Mouse (Mus musculus): ENCODE data around the gene Panx2. TPM values are rescaled to one million over a fixed set of nuclear protein-coding genes. Genes with fewer than 3 reads are reported as not detected.
A peak's percentile ranks its signal among the peaks of the same experiment; 100 is the strongest.

Panx2 gene
- polyA plus RNA-seq, 1 experiment from 2014 or later, result 0.40 TPM

- peaks cover 29% of the 10 kb centered on the region for H3K27me3 ChIP-seq (ENCODE audit: control insufficient read depth, insufficient read depth, low read length)
- H3K27ac ChIP-seq (ENCODE audit: low read length), result no peak overlapping the region
- peaks cover 13% of the 10 kb centered on the region for H3K4me1 ChIP-seq (ENCODE audit: control insufficient read depth, insufficient read depth, low read length)
- H3K4me2 ChIP-seq (ENCODE audit: low read depth, low read length), result no peak overlapping the region
- H3K4me3 ChIP-seq (replicated peaks; ENCODE audit: low read length), result no peak overlapping the region
- peak; percentile 41; the same call in 1 of the 2 replicates for ATAC-seq (ENCODE audit: insufficient read depth, low FRiP score)
- no peak overlapping the region for H3K9ac ChIP-seq (ENCODE audit: low read length)
- H3K9me3 ChIP-seq (replicated peaks; ENCODE audit: control insufficient read depth, low read length), result no peaks in the 10 kb centered on the region
- no peaks in the 10 kb centered on the region for H3K36me3 ChIP-seq (ENCODE audit: control insufficient read depth, insufficient read depth, low read length)
- WGBS, result 59% methylated on average over 24 of the region's 24 CpGs
Measured at GRCm38 (mm10) chr15:89070606-89071005, 11.1 kb downstream of the Panx2 start.

GRCm38 (mm10) chr15:89073993-89074603, 14.6 kb downstream of the Panx2 start:
- 70% methylated on average over 10 of the region's 10 CpGs for WGBS

GRCm38 (mm10) chr15:89074613-89075477, 15.3 kb downstream of the Panx2 start, which contains the start of gene Trabd:
Gene Trabd (plus strand): TSS chr15:89075124.
- WGBS, result 22% methylated on average over 11 of the region's 11 CpGs

More at GRCm38 (mm10) chr15:89073993-89074603, 14.6 kb downstream of the Panx2 start:
- no peak for ATAC-seq (ENCODE audit: insufficient read depth, low FRiP score)
- Histone ChIP-seq H3K4me2 (ENCODE audit: low read depth, low read length) (no peak overlapping the region), H3K9ac (ENCODE audit: low read length) (peak overlapping the region; percentile 95; the same call in 1 of the 2 replicates), H3K9me3 (replicated peaks; ENCODE audit: control insufficient read depth, low read length) (no peaks in the 10 kb centered on the region), H3K4me3 (replicated peaks; ENCODE audit: low read length) (no peak overlapping the region), H3K27me3 (ENCODE audit: control insufficient read depth, insufficient read depth, low read length) (no peaks in the 10 kb centered on the region; the same call in 1 of the 2 replicates), H3K4me1 (ENCODE audit: control insufficient read depth, insufficient read depth, low read length) (peaks cover 36% of the 10 kb centered on the region), H3K27ac (ENCODE audit: low read length) (no peak overlapping the region), H3K36me3 (ENCODE audit: control insufficient read depth, insufficient read depth, low read length) (no peaks in the 10 kb centered on the region)

GRCm38 (mm10) chr15:89075478-89076147, 16.1 kb downstream of the Panx2 start:
- peak; percentile 93 for ATAC-seq (ENCODE audit: insufficient read depth, low FRiP score)
- H3K36me3 ChIP-seq (ENCODE audit: control insufficient read depth, insufficient read depth, low read length), result no peaks in the 10 kb centered on the region
- no peaks in the 10 kb centered on the region for H3K27me3 ChIP-seq (ENCODE audit: control insufficient read depth, insufficient read depth, low read length)
- peak overlapping the region; percentile 84 for H3K4me3 ChIP-seq (replicated peaks; ENCODE audit: low read length)
- H3K27ac ChIP-seq (ENCODE audit: low read length), result peak overlapping the region; percentile 90
- under 1% methylated on average over 35 of the region's 59 CpGs for WGBS
- peak overlapping the region; percentile 95 for H3K9ac ChIP-seq (ENCODE audit: low read length)
- peak overlapping the region; percentile 66 for H3K4me2 ChIP-seq (ENCODE audit: low read depth, low read length)
- H3K4me1 ChIP-seq (ENCODE audit: control insufficient read depth, insufficient read depth, low read length), result peaks cover 35% of the 10 kb centered on the region
- no peaks in the 10 kb centered on the region for H3K9me3 ChIP-seq (replicated peaks; ENCODE audit: control insufficient read depth, low read length)

More at GRCm38 (mm10) chr15:89074613-89075477, 15.3 kb downstream of the Panx2 start, which contains the start of gene Trabd:
- Histone ChIP-seq H3K36me3 (ENCODE audit: control insufficient read depth, insufficient read depth, low read length) (no peaks in the 10 kb centered on the region), H3K9me3 (replicated peaks; ENCODE audit: control insufficient read depth, low read length) (no peaks in the 10 kb centered on the region), H3K4me3 (replicated peaks; ENCODE audit: low read length) (peak within 1 kb of the TSS; percentile 84), H3K4me2 (ENCODE audit: low read depth, low read length) (peak within 1 kb of the TSS; percentile 66), H3K4me1 (ENCODE audit: control insufficient read depth, insufficient read depth, low read length) (peaks cover 36% of the 10 kb centered on the region), H3K27ac (ENCODE audit: low read length) (peak within 1 kb of the TSS; percentile 90), H3K27me3 (ENCODE audit: control insufficient read depth, insufficient read depth, low read length) (no peaks in the 10 kb centered on the region), H3K9ac (ENCODE audit: low read length) (peak within 1 kb of the TSS; percentile 95)
- no peak for ATAC-seq (ENCODE audit: insufficient read depth, low FRiP score)

GRCm38 (mm10) chr15:89076156-89076731, 16.7 kb downstream of the Panx2 start:
- ATAC-seq (ENCODE audit: insufficient read depth, low FRiP score), result peak; percentile 4; the same call in 1 of the 2 replicates

GRCm38 (mm10) chr15:89078208-89078836, 18.8 kb downstream of the Panx2 start:
- 0 out of 2 replicates have a peak, but pooled peaks have one; percentile 12 for ATAC-seq (ENCODE audit: insufficient read depth, low FRiP score)
- peak overlapping the region; percentile 66 for H3K4me2 ChIP-seq (ENCODE audit: low read depth, low read length)
- no peaks in the 10 kb centered on the region for H3K27me3 ChIP-seq (ENCODE audit: control insufficient read depth, insufficient read depth, low read length)
- peak overlapping the region; percentile 17 for H3K9ac ChIP-seq (ENCODE audit: low read length)
- 0 out of 2 replicates have a peak, but pooled peaks cover 9% of the 10 kb centered on the region for H3K36me3 ChIP-seq (ENCODE audit: control insufficient read depth, insufficient read depth, low read length)
- H3K27ac ChIP-seq (ENCODE audit: low read length), result peak overlapping the region; percentile 59
- peaks cover 32% of the 10 kb centered on the region for H3K4me1 ChIP-seq (ENCODE audit: control insufficient read depth, insufficient read depth, low read length)
- H3K9me3 ChIP-seq (replicated peaks; ENCODE audit: control insufficient read depth, low read length), result no peaks in the 10 kb centered on the region
- WGBS, result 47% methylated on average over 9 of the region's 9 CpGs
- peak overlapping the region; percentile 84 for H3K4me3 ChIP-seq (replicated peaks; ENCODE audit: low read length)

More at GRCm38 (mm10) chr15:89076156-89076731, 16.7 kb downstream of the Panx2 start:
- H3K27me3 ChIP-seq (ENCODE audit: control insufficient read depth, insufficient read depth, low read length), result no peaks in the 10 kb centered on the region
- no peaks in the 10 kb centered on the region for H3K36me3 ChIP-seq (ENCODE audit: control insufficient read depth, insufficient read depth, low read length)
- no peaks in the 10 kb centered on the region for H3K9me3 ChIP-seq (replicated peaks; ENCODE audit: control insufficient read depth, low read length)
- peak overlapping the region; percentile 95 for H3K9ac ChIP-seq (ENCODE audit: low read length)
- H3K4me2 ChIP-seq (ENCODE audit: low read depth, low read length), result peak overlapping the region; percentile 66
- H3K4me1 ChIP-seq (ENCODE audit: control insufficient read depth, insufficient read depth, low read length), result peaks cover 32% of the 10 kb centered on the region
- H3K4me3 ChIP-seq (replicated peaks; ENCODE audit: low read length), result peak overlapping the region; percentile 84
- peak overlapping the region; percentile 90 for H3K27ac ChIP-seq (ENCODE audit: low read length)
- WGBS, result under 1% methylated on average over 34 of the region's 39 CpGs

- no peak for ATAC-seq (ENCODE audit: insufficient read depth, low FRiP score)
Measured at GRCm38 (mm10) chr15:89083906-89084305, 24.4 kb downstream of the Panx2 start.

GRCm38 (mm10) chr15:89084826-89085225, 25.3 kb downstream of the Panx2 start:
- H3K9me3 ChIP-seq (replicated peaks; ENCODE audit: control insufficient read depth, low read length), result no peaks in the 10 kb centered on the region
- H3K4me2 ChIP-seq (ENCODE audit: low read depth, low read length), result no peak overlapping the region
- H3K4me1 ChIP-seq (ENCODE audit: control insufficient read depth, insufficient read depth, low read length), result peaks cover 5% of the 10 kb centered on the region
- H3K27me3 ChIP-seq (ENCODE audit: control insufficient read depth, insufficient read depth, low read length), result no peaks in the 10 kb centered on the region
- H3K36me3 ChIP-seq (ENCODE audit: control insufficient read depth, insufficient read depth, low read length), result peaks cover 13% of the 10 kb centered on the region; the same call in 1 of the 2 replicates
- no peak overlapping the region for H3K4me3 ChIP-seq (replicated peaks; ENCODE audit: low read length)
- no peak overlapping the region for H3K9ac ChIP-seq (ENCODE audit: low read length)
- 84% methylated on average over 2 of the region's 2 CpGs for WGBS
- no peak for ATAC-seq (ENCODE audit: insufficient read depth, low FRiP score)
- no peak overlapping the region for H3K27ac ChIP-seq (ENCODE audit: low read length)

More at GRCm38 (mm10) chr15:89083906-89084305, 24.4 kb downstream of the Panx2 start:
- peaks cover 5% of the 10 kb centered on the region for H3K4me1 ChIP-seq (ENCODE audit: control insufficient read depth, insufficient read depth, low read length)
- no peak overlapping the region for H3K9ac ChIP-seq (ENCODE audit: low read length)
- WGBS, result 90% methylated on average over 1 of the region's 1 CpGs
- no peak overlapping the region for H3K27ac ChIP-seq (ENCODE audit: low read length)
- H3K27me3 ChIP-seq (ENCODE audit: control insufficient read depth, insufficient read depth, low read length), result no peaks in the 10 kb centered on the region
- no peaks in the 10 kb centered on the region for H3K9me3 ChIP-seq (replicated peaks; ENCODE audit: control insufficient read depth, low read length)
- H3K4me2 ChIP-seq (ENCODE audit: low read depth, low read length), result no peak overlapping the region
- H3K4me3 ChIP-seq (replicated peaks; ENCODE audit: low read length), result no peak overlapping the region
- H3K36me3 ChIP-seq (ENCODE audit: control insufficient read depth, insufficient read depth, low read length), result peaks cover 13% of the 10 kb centered on the region; the same call in 1 of the 2 replicates

Measured in stomach, embryonic 16.5 days (tissue).